Mouse (Mus musculus) MEL (cell line): ENCODE results near the gene Zfp768.

ENCODE experiments used
- CTCF ChIP-seq, 3 experiments: IDR thresholded peaks in 2 of 3; conservative IDR thresholded peaks in 1 of 3; 2 replicates each; pipeline ENCODE4 v1.5.1; 2011 to 2012; ENCODE audit warnings: low read length in 3 of 3, low read depth in 2 of 3, mild to moderate bottlenecking in 2 of 3, improper control_type of control experiment in 1 of 3, inconsistent platforms in 1 of 3, mixed read lengths in 1 of 3, moderate library complexity in 1 of 3; ENCODE audit not compliant: control insufficient read depth in 1 of 3, insufficient read depth in 1 of 3, poor library complexity in 1 of 3, severe bottlenecking in 1 of 3
- EP300 ChIP-seq, 2 experiments: IDR thresholded peaks; 2 replicates each; pipeline ENCODE4 v1.6.1; 2011; ENCODE audit warnings: improper control_type of control experiment in 2 of 2, low read length in 2 of 2, low read depth in 1 of 2, mild to moderate bottlenecking in 1 of 2
- ETS1 ChIP-seq: IDR thresholded peaks from 2 replicates; pipeline ENCODE4 v1.6.1; 2012; ENCODE audit warnings: low read depth, mild to moderate bottlenecking, inconsistent platforms, low read length, improper control_type of control experiment, moderate library complexity
- MAX ChIP-seq: IDR thresholded peaks from 2 replicates; pipeline ENCODE4 v1.6.1; 2011; ENCODE audit warnings: low read length, improper control_type of control experiment
- TAL1 ChIP-seq: IDR thresholded peaks from 2 replicates; pipeline ENCODE4 v1.6.1; 2012; ENCODE audit warnings: mild to moderate bottlenecking, inconsistent platforms, low read length, moderate library complexity, mixed read lengths
- TCF12 ChIP-seq: IDR thresholded peaks from 2 replicates; pipeline ENCODE4 v1.6.1; 2014; ENCODE audit warnings: low read depth, mild to moderate bottlenecking, inconsistent platforms, low read length, improper control_type of control experiment, moderate library complexity
- USF1 ChIP-seq: IDR thresholded peaks from 2 replicates; pipeline ENCODE4 v1.6.1; 2014; ENCODE audit warnings: low read depth, mild to moderate bottlenecking, inconsistent platforms, low read length, improper control_type of control experiment, moderate library complexity
- ZC3H11A ChIP-seq: IDR thresholded peaks from 2 replicates; pipeline ENCODE4 v1.6.1; 2012; ENCODE audit warnings: low read depth, mild to moderate bottlenecking, inconsistent platforms, low read length, improper control_type of control experiment

GRCm38 (mm10) chr7:127361449-127361848 lies 16.1 kb upstream of the Zfp768 start:
- TF ChIP-seq EP300 (IDR thresholded peaks at IDR 0.05; ENCODE audit: low read depth in 1 of 2, low read length in 2 of 2) (no peak), TCF12 (no peak), TAL1 (no peak), ZC3H11A (no peak), CTCF (IDR thresholded peaks at IDR 0.05 in 2 of 3, conservative IDR thresholded peaks at IDR 0.05 in 1 of 3; ENCODE audit: control insufficient read depth in 1 of 3, insufficient read depth in 1 of 3, low read depth in 2 of 3, low read length in 3 of 3, poor library complexity in 1 of 3, severe bottlenecking in 1 of 3) (no peak), ETS1 (no peak), USF1 (no peak), MAX (no peak)
